Mouse (Mus musculus) olfactory bulb, adult 2 months (tissue): ENCODE measurements around the gene Cgn.

Experiments used
- CTCF ChIP-seq: fragments of 200-500 bp; IDR thresholded peaks from 2 replicates; pipeline ENCODE4 v1.5.1; 2012; ENCODE audit warnings: low read depth, mild to moderate bottlenecking, low read length, moderate library complexity; ENCODE audit not compliant: insufficient read depth
- POLR2A ChIP-seq: fragments of 200-500 bp; IDR thresholded peaks from 2 replicates; pipeline ENCODE4 v1.6.1; 2012; ENCODE audit warnings: mild to moderate bottlenecking, low read depth, low read length, moderate library complexity; ENCODE audit not compliant: insufficient read depth

DNA sequence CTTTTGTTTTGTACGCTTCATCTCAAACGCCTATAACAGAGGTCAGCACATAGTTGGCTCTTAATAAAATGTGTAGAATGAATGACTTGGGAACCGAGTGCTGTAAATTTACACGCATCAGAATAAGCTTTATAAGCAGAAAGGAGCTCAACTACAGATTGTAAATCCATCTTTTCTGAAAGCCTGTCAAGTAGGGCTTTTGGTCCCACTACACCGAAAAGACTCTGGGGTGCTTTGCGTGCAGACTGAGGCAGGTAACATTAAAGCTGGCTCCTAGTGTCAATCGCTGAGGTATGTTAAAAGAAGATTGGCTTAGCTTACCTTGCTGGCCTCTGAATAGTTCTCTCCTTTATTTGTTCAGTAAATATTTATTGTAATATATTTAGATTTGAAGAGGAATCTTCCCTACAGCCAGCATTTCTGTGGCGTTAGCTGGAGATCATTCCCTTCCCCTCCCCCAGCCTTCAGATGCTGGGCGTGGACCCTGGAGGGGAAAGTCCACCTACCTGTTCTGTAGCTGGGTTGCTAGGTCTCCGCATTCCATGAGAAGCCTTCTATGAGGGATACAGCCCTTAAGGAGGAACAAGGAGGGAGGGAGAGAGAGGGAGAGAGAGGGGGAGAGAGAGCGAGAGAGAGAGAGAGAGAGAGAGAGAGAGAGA lies 959 bp upstream of the Cgn start:
- no peak for TF ChIP-seq CTCF
- no peak for TF ChIP-seq POLR2A
